Mouse (Mus musculus) hindbrain, embryonic 16.5 days (tissue): ENCODE data around the gene Klb. TPM values are rescaled to one million over a fixed set of nuclear protein-coding genes. Genes with fewer than 3 reads are reported as not detected.
A peak's percentile ranks its signal among the peaks of the same experiment; 100 is the strongest.
"Not testable (repeated sequence)": the region's sequence is repeated elsewhere in the genome, so short reads cannot be mapped to it uniquely, and the experiment has no call there.

Source experiments
- ATAC-seq: fragments of 200-750 bp; cut with Nextera tagmentation; 2 replicates; pipeline ENCODE4 v1.8.0; 2017; ENCODE audit warnings: moderate TSS enrichment, moderate library complexity
- H3K27ac ChIP-seq: fragments of 300-500 bp; sonication (generic); 2 replicates; pipeline ENCODE4 v1.5.1; 2014; ENCODE audit warnings: low read depth, mild to moderate bottlenecking, control low read depth, low read length, moderate library complexity
- H3K27me3 ChIP-seq: fragments of 300-500 bp; sonication (generic); replicated peaks from 2 replicates; pipeline ENCODE4 v1.6.1; 2014; ENCODE audit warnings: low read length; ENCODE audit not compliant: control insufficient read depth, insufficient read depth
- H3K36me3 ChIP-seq: fragments of 300-500 bp; sonication (generic); 2 replicates; pipeline ENCODE4 v1.6.1; 2014; ENCODE audit warnings: mild to moderate bottlenecking, low read length, moderate library complexity, mixed read lengths; ENCODE audit not compliant: control insufficient read depth, insufficient read depth
- H3K4me1 ChIP-seq: fragments of 300-500 bp; sonication (generic); 2 replicates; pipeline ENCODE4 v1.6.1; 2014; ENCODE audit warnings: low read depth, low read length; ENCODE audit not compliant: control insufficient read depth, insufficient read depth
- H3K4me2 ChIP-seq: fragments of 300-500 bp; sonication (generic); 2 replicates; pipeline ENCODE4 v1.6.1; 2014; ENCODE audit warnings: mild to moderate bottlenecking, low read length, control low read depth, moderate library complexity
- H3K4me3 ChIP-seq: fragments of 300-500 bp; sonication (generic); 2 replicates; pipeline ENCODE4 v1.5.1; 2014; ENCODE audit warnings: mild to moderate bottlenecking, low read length, control low read depth, moderate library complexity
- H3K9ac ChIP-seq: fragments of 300-500 bp; sonication (generic); 2 replicates; pipeline ENCODE4 v1.6.1; 2014; ENCODE audit warnings: low read depth, mild to moderate bottlenecking, control low read depth, low read length, moderate library complexity
- H3K9me3 ChIP-seq: fragments of 300-500 bp; sonication (generic); 2 replicates; pipeline ENCODE4 v1.6.1; 2014; ENCODE audit warnings: mild to moderate bottlenecking, low read length, moderate library complexity; ENCODE audit not compliant: control insufficient read depth
- WGBS: fragments of 180-500 bp; shearing (Covaris S2); extraction: QIAGEN DNeasy Blood & Tissue Kit; methylation state at CpG from one replicate; pipeline ENCODE4 v1.1.7; 2014; 5-methylcytosine and 5-hydroxymethylcytosine counted together
- polyA plus RNA-seq: library from polyadenylated mRNA; unstranded; fragments of >200 nt; fragmentation: Nextera tagmentation; extraction: Ambion mirVana; gene quantifications from 2 replicates; pipeline ENCODE4 v1.2.1, GENCODE M21; 2015

Gene Klb
- 0.12 and 0.15 TPM in 2 replicates for polyA plus RNA-seq

- no peak for ATAC-seq
- Histone ChIP-seq H3K4me2 (peak within 1 kb of the TSS; percentile 44), H3K27ac (no peak within 1 kb of the TSS), H3K9ac (0 out of 2 replicates have a peak within 1 kb of the TSS, but pooled peaks have one; percentile 1), H3K4me1 (no peaks in the 10 kb centered on the region), H3K4me3 (peak within 1 kb of the TSS; percentile 22), H3K36me3 (no peaks in the 10 kb centered on the region), H3K27me3 (no peaks in the 10 kb centered on the region), H3K9me3 (no peaks in the 10 kb centered on the region)
- WGBS: 37% methylated on average over 15 of the region's 15 CpGs
Measured at GRCm38 (mm10) chr5:65348168-65348567, at the start of gene Klb. Gene Klb, plus strand, starts transcription at chr5:65348314.

- not testable (repeated sequence) for H3K4me1 ChIP-seq, H3K27ac ChIP-seq, H3K4me2 ChIP-seq, H3K36me3 ChIP-seq, H3K27me3 ChIP-seq, H3K4me3 ChIP-seq, H3K9me3 ChIP-seq, ATAC-seq, H3K9ac ChIP-seq
- 100% methylated on average over 1 of the region's 1 CpGs for WGBS
Measured at GRCm38 (mm10) chr5:65299623-65300022, 48.5 kb upstream of the Klb start.

- Histone ChIP-seq H3K27ac (no peak overlapping the region), H3K4me1 (no peaks in the 10 kb centered on the region), H3K4me2 (no peak overlapping the region), H3K4me3 (no peak overlapping the region), H3K9me3 (no peaks in the 10 kb centered on the region), H3K27me3 (no peaks in the 10 kb centered on the region), H3K36me3 (peaks cover 3% of the 10 kb centered on the region), H3K9ac (no peak overlapping the region)
- WGBS: 98% methylated on average over 9 of the region's 9 CpGs
- ATAC-seq: no peak
Measured at GRCm38 (mm10) chr5:65300121-65300520, 48.0 kb upstream of the Klb start.

GRCm38 (mm10) chr5:65305516-65305915, 42.6 kb upstream of the Klb start:
- Histone ChIP-seq H3K27me3 (no peaks in the 10 kb centered on the region), H3K4me1 (no peaks in the 10 kb centered on the region), H3K4me3 (no peak overlapping the region), H3K9ac (no peak overlapping the region), H3K36me3 (peaks cover 2% of the 10 kb centered on the region; the same call in 1 of the 2 replicates), H3K9me3 (no peaks in the 10 kb centered on the region), H3K27ac (no peak overlapping the region), H3K4me2 (no peak overlapping the region)
- WGBS: 72% methylated on average over 9 of the region's 9 CpGs
- ATAC-seq: no peak; the same call in 1 of the 2 replicates

DNA sequence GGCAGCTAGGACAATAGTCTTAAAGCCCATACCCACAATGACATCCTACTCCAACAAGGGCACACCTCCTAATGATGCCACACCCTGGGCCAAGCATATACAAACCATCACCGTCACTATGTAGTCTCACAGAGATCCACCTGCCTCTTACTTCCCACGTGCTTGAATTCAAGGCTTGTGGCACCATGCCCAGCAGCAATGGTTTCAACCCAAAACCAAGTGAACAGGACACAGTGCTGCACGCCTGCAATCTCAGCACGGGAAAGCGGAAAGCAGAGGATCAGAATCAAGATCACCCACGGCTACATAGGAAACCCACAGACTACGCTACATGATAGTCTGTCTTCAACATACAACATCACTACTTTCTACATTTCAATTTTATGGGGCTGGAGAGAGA, 39.9 kb upstream of the Klb start:
- no peaks in the 10 kb centered on the region for H3K4me1 ChIP-seq
- H3K36me3 ChIP-seq: peaks cover 9% of the 10 kb centered on the region; the same call in 1 of the 2 replicates
- WGBS: 96% methylated on average over 7 of the region's 7 CpGs
- H3K27me3 ChIP-seq: no peaks in the 10 kb centered on the region
- H3K9ac ChIP-seq: no peak overlapping the region
- no peak overlapping the region for H3K4me3 ChIP-seq
- H3K4me2 ChIP-seq: no peak overlapping the region
- H3K9me3 ChIP-seq: no peaks in the 10 kb centered on the region
- H3K27ac ChIP-seq: no peak overlapping the region
- no peak for ATAC-seq

DNA sequence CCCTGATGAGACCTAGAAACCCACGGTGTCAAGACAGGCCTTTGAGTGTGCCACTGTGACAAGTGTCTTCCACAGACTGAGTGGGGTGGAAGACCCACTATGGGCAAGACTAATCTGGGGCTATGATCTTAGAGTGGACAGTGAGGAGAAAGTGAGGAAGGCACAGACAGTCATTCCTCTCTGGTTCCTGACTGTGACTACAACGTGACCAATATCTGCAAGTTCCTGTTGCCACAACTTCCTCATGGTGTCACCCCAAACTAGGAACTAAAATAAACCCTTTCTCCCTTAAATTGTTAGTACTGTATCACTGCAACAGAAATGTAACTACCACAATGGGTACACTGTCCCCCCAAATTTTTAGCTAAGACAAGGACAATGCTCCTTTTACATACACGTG, 39.2 kb upstream of the Klb start:
- 92% methylated on average over 3 of the region's 3 CpGs for WGBS

DNA sequence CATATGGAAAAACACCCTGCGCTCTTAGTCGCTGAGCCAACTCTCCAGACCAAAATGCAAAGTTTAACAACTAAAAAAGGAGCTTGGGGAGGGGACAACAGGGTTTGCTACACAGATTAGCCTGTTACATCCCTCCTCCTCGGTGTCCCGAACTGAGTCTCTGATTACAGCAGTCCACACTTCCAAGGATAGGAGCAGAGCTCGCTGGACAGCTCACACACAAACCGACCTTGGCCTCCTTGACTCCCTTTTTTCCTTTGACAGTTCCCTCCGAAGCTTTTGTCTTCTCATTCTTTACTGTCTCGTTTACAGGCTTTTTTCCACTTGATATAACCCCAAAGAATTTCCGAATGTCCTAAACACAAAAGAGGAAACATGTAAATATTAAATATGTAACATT, 28.9 kb upstream of the Klb start:
- H3K4me2 ChIP-seq: no peak overlapping the region
- 91% methylated on average over 9 of the region's 9 CpGs for WGBS
- H3K4me1 ChIP-seq: no peaks in the 10 kb centered on the region
- H3K36me3 ChIP-seq: peaks cover 3% of the 10 kb centered on the region; the same call in 1 of the 2 replicates
- H3K9me3 ChIP-seq: no peaks in the 10 kb centered on the region
- no peak overlapping the region for H3K27ac ChIP-seq
- ATAC-seq: no peak
- no peaks in the 10 kb centered on the region for H3K27me3 ChIP-seq
- no peak overlapping the region for H3K4me3 ChIP-seq
- H3K9ac ChIP-seq: no peak overlapping the region

More for the DNA sequence above, 39.2 kb upstream of the Klb start:
- H3K4me3 ChIP-seq: no peak overlapping the region
- no peaks in the 10 kb centered on the region for H3K27me3 ChIP-seq
- H3K9me3 ChIP-seq: no peaks in the 10 kb centered on the region
- no peak overlapping the region for H3K27ac ChIP-seq
- peaks cover 9% of the 10 kb centered on the region; the same call in 1 of the 2 replicates for H3K36me3 ChIP-seq
- ATAC-seq: no peak
- no peak overlapping the region for H3K4me2 ChIP-seq
- no peaks in the 10 kb centered on the region for H3K4me1 ChIP-seq
- H3K9ac ChIP-seq: no peak overlapping the region

DNA sequence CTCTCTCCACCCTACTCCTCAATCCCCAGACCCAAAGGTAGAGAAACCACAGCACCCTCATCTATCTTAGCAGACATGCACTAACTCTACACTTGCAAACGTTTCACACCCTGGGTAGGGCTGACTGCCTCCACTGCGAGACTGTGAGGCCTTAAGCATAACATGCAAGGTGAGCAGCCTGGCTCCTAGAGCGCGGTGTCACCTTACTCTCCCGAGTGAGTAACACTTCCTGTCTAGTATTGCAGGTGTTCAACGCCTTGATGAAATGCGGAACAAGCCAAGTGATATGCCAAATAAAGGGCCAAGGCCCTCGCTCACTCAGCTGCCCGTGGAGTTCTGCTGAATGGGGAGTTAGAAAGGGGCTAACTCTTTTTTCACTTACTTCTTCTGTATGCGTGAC, 25.9 kb upstream of the Klb start:
- 89% methylated on average over 10 of the region's 10 CpGs for WGBS
- no peaks in the 10 kb centered on the region for H3K27me3 ChIP-seq
- H3K4me1 ChIP-seq: no peaks in the 10 kb centered on the region
- H3K4me3 ChIP-seq: no peak overlapping the region
- no peak overlapping the region for H3K27ac ChIP-seq
- H3K9ac ChIP-seq: no peak overlapping the region
- H3K4me2 ChIP-seq: no peak overlapping the region
- H3K36me3 ChIP-seq: 0 out of 2 replicates have a peak, but pooled peaks cover 3% of the 10 kb centered on the region
- no peak for ATAC-seq
- no peaks in the 10 kb centered on the region for H3K9me3 ChIP-seq

DNA sequence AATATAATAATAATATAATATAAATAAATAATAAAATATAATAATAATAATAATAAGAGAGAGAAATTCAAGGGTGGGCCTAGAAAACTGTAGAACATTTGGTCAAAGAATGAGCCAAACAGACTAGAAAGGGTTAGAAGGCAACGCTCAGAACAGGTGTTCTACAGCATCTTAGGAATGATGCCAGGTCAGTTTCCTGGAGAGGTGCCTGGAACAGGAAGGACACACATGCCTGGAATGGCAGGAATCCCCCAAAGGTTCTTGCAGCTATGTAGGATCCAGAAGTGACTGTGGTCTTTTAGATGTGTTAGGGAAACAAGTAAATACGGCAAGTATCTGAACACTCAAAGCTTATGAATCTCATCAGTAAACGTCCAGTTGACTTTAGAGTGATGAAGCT, 23.8 kb upstream of the Klb start:
- H3K36me3 ChIP-seq: no peaks in the 10 kb centered on the region
- H3K9me3 ChIP-seq: no peaks in the 10 kb centered on the region
- 90% methylated on average over 3 of the region's 3 CpGs for WGBS
- no peak overlapping the region for H3K4me2 ChIP-seq
- ATAC-seq: no peak
- no peak overlapping the region for H3K27ac ChIP-seq
- no peaks in the 10 kb centered on the region for H3K27me3 ChIP-seq
- H3K4me1 ChIP-seq: no peaks in the 10 kb centered on the region
- no peak overlapping the region for H3K9ac ChIP-seq
- no peak overlapping the region for H3K4me3 ChIP-seq
